8 mouse cellular contexts compared by ENCODE assay signal in the genomic region with DNA sequence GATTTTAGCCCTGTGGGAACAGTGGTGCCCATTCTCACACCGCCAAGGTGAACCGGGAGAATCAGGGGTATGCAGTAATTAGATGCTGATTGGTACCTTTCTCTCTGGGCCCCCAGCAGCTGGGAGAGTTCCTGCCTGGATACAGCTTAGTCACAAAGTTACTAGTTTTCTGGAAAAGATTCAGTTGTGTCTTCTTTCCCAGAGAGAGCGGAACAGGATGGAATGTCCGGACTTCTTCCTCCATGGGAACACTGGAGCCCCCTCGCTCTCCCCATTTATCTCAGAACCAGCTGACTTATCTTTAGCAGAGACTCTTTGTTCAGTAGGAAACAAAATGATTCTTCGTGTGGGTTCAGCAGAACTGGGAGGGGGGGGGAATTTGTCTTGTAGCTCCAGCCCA. TPM values are rescaled to one million over a fixed set of nuclear protein-coding genes. Genes with fewer than 3 reads are reported as not detected.
DNase-seq lines count a peak whose midpoint lies in the region; ATAC-seq and TF ChIP-seq lines count a peak whose summit lies in the region.

No protein-coding gene starts in this region.

- peaks cover 12% of the 10 kb centered on the region for H3K4me1 ChIP-seq in hindbrain, embryonic 12.5 days
- H3K4me1 ChIP-seq in midbrain, embryonic 14.5 days (ENCODE audit: control insufficient read depth, insufficient read depth, low read length) = 0 out of 2 replicates have a peak, but pooled peaks cover 10% of the 10 kb centered on the region

- no peak overlapping the region for H3K27ac ChIP-seq in hindbrain, embryonic 12.5 days
- no peak overlapping the region for H3K27ac ChIP-seq in midbrain, embryonic 14.5 days (replicated peaks; ENCODE audit: low read depth, low read length)

- in situ Hi-C loops in Patski (cut with MboI; ENCODE audit: low pct_unique_long_range_greater_than_20kb) = no loop called here

- H3K36me3 ChIP-seq in hindbrain, embryonic 12.5 days = no peaks in the 10 kb centered on the region
- H3K36me3 ChIP-seq in midbrain, embryonic 14.5 days (ENCODE audit: control insufficient read depth, insufficient read depth, low read length) = no peaks in the 10 kb centered on the region

- CTCF ChIA-PET in Patski (lab: Charles Lee) = interaction anchor here (1.6 kb wide), 1 partner anchor 83 kb away, joined by 4 read pairs; no protein-coding TSS in a partner anchor

- H3K4me3 ChIP-seq in hindbrain, embryonic 12.5 days = peak overlapping the region; percentile 70
- peak overlapping the region; percentile 71 for H3K4me3 ChIP-seq in midbrain, embryonic 14.5 days (replicated peaks; ENCODE audit: low read depth, low read length)

- WGBS in hindbrain, embryonic 12.5 days = 7% methylated on average over 6 of the region's 6 CpGs
- WGBS in midbrain, embryonic 14.5 days = 11% methylated on average over 6 of the region's 6 CpGs

- H3K27me3 ChIP-seq in Patski = peaks cover 5% of the 10 kb centered on the region
- H3K27me3 ChIP-seq in hindbrain, embryonic 12.5 days = peaks cover 3% of the 10 kb centered on the region; the same call in 1 of the 2 replicates
- peaks cover 5% of the 10 kb centered on the region; the same call in 1 of the 2 replicates for H3K27me3 ChIP-seq in midbrain, embryonic 14.5 days (ENCODE audit: control insufficient read depth, insufficient read depth, low read length)

- POLR2A ChIA-PET in Patski (lab: Charles Lee) = interaction anchor here (0.7 to 1.5 kb wide), 4 partner anchors 23 to 65 kb away, joined by 3 to 6 read pairs (median 3); no protein-coding TSS in a partner anchor

- H3K9me3 ChIP-seq in hindbrain, embryonic 12.5 days (replicated peaks) = no peaks in the 10 kb centered on the region
- no peaks in the 10 kb centered on the region for H3K9me3 ChIP-seq in midbrain, embryonic 14.5 days (ENCODE audit: control insufficient read depth, low read length)

- peak overlapping the region; percentile 75 for H3K9ac ChIP-seq in hindbrain, embryonic 12.5 days
- peak overlapping the region; percentile 76 for H3K9ac ChIP-seq in midbrain, embryonic 14.5 days (replicated peaks; ENCODE audit: low read length)

- no peak for TF ChIP-seq CTCF in Patski (IDR thresholded peaks at IDR 0.05)

- peak; percentile 27 for ATAC-seq in Patski
- no peak for ATAC-seq in hindbrain, embryonic 12.5 days (ENCODE audit: low FRiP score)
- no peak for ATAC-seq in midbrain, embryonic 14.5 days (ENCODE audit: low FRiP score, low TSS enrichment)
- ATAC-seq in megakaryocyte-erythroid progenitor cell, adult 5-6 weeks (replicated peaks; ENCODE audit: low FRiP score, low TSS enrichment, poor library complexity, severe bottlenecking) = no peak

- peak; percentile 38 for DNase-seq in kidney, adult 9 months
- no peak for DNase-seq in kidney, adult 11 months
- no peak for DNase-seq in Patski (ENCODE audit: low read depth, low spot score)
- DNase-seq in midbrain, embryonic 14.5 days = peak; percentile 51
- DNase-seq in T-cell, adult 2 months (ENCODE audit: low spot score) = no peak
- DNase-seq in thymus, postnatal 10 days (ENCODE audit: low spot score in 2 of 2) = no peak

- H3K4me2 ChIP-seq in hindbrain, embryonic 12.5 days (replicated peaks) = peak overlapping the region; percentile 78
- peak overlapping the region; percentile 80 for H3K4me2 ChIP-seq in midbrain, embryonic 14.5 days (ENCODE audit: low read length)

RNA-seq across cellular contexts. Expression of a gene that starts 0.7 kb away (rescaled TPM):
- polyA plus RNA-seq in Patski (2021) = 8.6 TPM
- 12.2 and 12.8 TPM in 2 replicates for polyA plus RNA-seq in hindbrain, embryonic 12.5 days (2016; fragmentation: Nextera tagmentation; extraction: Ambion mirVana)
- polyA plus RNA-seq in midbrain, embryonic 14.5 days (2014; fragmentation: Nextera tagmentation; extraction: Ambion mirVana) = 14.0 and 18.1 TPM in 2 replicates
- 2.2 and 4.4 TPM in 2 replicates for total RNA-seq in megakaryocyte-erythroid progenitor cell, adult 5-6 weeks (2014; fragmentation: Nextera tagmentation)
- 3.2 and 5.6 TPM in 2 replicates for total RNA-seq in megakaryocyte-erythroid progenitor cell, adult 5-6 weeks (2017)

RNA-seq across cellular contexts. Expression of a gene that starts 22.4 kb away (rescaled TPM):
- 33.3 TPM for polyA plus RNA-seq in Patski (2021)
- polyA plus RNA-seq in hindbrain, embryonic 12.5 days (2016; fragmentation: Nextera tagmentation; extraction: Ambion mirVana) = 115 and 142 TPM in 2 replicates
- polyA plus RNA-seq in midbrain, embryonic 14.5 days (2014; fragmentation: Nextera tagmentation; extraction: Ambion mirVana) = 291 and 381 TPM in 2 replicates
- 24.4 and 63.9 TPM in 2 replicates for total RNA-seq in megakaryocyte-erythroid progenitor cell, adult 5-6 weeks (2014; fragmentation: Nextera tagmentation)
- total RNA-seq in megakaryocyte-erythroid progenitor cell, adult 5-6 weeks (2017) = 30.4 and 44.2 TPM in 2 replicates

RNA-seq across cellular contexts. Expression of a gene that starts 47.4 kb away (rescaled TPM):
- polyA plus RNA-seq in Patski (2021) = 107 TPM
- 137 and 141 TPM in 2 replicates for polyA plus RNA-seq in hindbrain, embryonic 12.5 days (2016; fragmentation: Nextera tagmentation; extraction: Ambion mirVana)
- 94.2 and 106 TPM in 2 replicates for polyA plus RNA-seq in midbrain, embryonic 14.5 days (2014; fragmentation: Nextera tagmentation; extraction: Ambion mirVana)
- 211 and 258 TPM in 2 replicates for total RNA-seq in megakaryocyte-erythroid progenitor cell, adult 5-6 weeks (2014; fragmentation: Nextera tagmentation)
- total RNA-seq in megakaryocyte-erythroid progenitor cell, adult 5-6 weeks (2017) = 78.8 and 80.2 TPM in 2 replicates

RNA-seq across cellular contexts. Expression of a gene that starts 47.9 kb away (rescaled TPM):
- 86.7 TPM for polyA plus RNA-seq in Patski (2021)
- not detected in 2 replicates for polyA plus RNA-seq in hindbrain, embryonic 12.5 days (2016; fragmentation: Nextera tagmentation; extraction: Ambion mirVana)
- polyA plus RNA-seq in midbrain, embryonic 14.5 days (2014; fragmentation: Nextera tagmentation; extraction: Ambion mirVana) = 4.1 and 4.7 TPM in 2 replicates
- total RNA-seq in megakaryocyte-erythroid progenitor cell, adult 5-6 weeks (2014; fragmentation: Nextera tagmentation) = 7.3 and 11.4 TPM in 2 replicates
- 17.9 and 18.1 TPM in 2 replicates for total RNA-seq in megakaryocyte-erythroid progenitor cell, adult 5-6 weeks (2017)

Comparison
In these comparisons a context has a peak if more than half of its experiments do, and no peak if none do; other contexts are left out.
1. DNase-seq: peak in kidney, adult 9 months (single experiment) and midbrain, embryonic 14.5 days (single experiment); none in kidney, adult 11 months (single experiment), Patski (single experiment), T-cell, adult 2 months (single experiment) and thymus, postnatal 10 days (0 of 2).